Mouse (Mus musculus): ENCODE results near the gene Olfr112.
"Not testable (repeated sequence)": the region's sequence is repeated elsewhere in the genome, so short reads cannot be mapped to it uniquely, and the experiment has no call there.

The Olfr112 gene

DNA sequence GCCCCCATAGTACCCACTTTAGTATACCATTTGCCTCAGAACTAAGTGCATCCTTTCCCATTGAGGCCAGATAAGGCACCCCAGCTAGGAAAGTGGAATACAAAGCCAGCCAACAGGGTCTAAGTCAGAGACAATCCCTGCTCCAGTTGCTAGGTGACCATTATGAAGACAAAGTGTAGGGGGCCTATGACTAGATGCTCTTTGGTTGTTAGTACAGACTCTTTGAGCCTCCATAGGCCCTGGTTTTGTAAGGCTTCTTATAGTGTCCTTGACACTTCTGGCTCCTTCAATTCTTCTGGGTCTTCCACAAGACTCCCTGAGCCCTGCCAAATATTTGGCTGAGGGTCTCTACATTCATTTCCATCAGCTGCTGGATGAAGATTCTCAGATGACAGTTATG, at the start of gene Olfr112:
TSS of gene Olfr112 (minus strand) at position 101 of the 400 bp plus-strand sequence.
- no peak for DNase-seq (ENCODE audit: low spot score)

DNA sequence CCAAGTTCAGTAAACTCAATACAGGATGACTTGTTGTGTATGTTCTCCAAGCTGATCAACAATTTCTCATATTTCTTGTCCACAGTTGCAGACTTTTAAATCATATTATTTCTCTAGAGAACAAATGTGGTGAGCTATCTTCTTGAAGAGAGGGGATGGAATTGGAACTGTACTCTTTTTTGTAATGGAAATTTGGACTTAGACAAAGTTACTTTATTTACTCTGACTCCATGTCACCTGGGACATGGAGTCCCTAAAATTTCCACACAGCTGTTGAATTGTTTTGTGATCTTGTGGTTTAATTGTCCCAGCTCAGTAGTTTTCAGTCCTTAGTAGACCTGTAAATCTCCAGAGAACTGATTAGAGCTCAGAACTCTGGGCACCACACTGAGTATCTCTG, 23.4 kb upstream of the Olfr112 start, which contains the start of gene Olfr114:
TSS of gene Olfr114 (minus strand) at position 101 of the 400 bp plus-strand sequence.
- DNase-seq (ENCODE audit: low spot score) = no peak

DNA sequence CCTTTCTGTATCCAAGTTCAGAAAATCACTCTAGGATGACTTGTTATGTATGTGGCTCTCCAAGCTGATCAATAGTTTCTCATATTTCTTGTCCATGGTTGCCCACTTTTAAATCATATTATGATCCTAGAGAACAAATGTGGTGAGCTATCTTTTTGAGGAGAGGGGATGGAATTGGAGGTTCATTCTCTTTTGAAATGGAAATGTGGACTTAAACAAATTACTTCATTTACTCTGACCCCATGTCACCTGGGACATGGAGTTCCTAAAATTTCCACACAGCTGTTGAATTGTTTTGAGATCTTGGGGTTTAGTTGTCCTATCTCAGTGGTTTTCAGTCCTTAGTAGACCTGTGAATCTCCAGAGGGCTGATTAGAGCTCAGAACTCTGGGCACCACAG, 8.3 kb upstream of the Olfr112 start, which contains the start of gene Olfr113:
TSS of gene Olfr113 (minus strand) at position 101 of the 400 bp plus-strand sequence.
- DNase-seq (ENCODE audit: low spot score) = no peak

- no peak for DNase-seq (ENCODE audit: low spot score)
Observed at GRCm38 (mm10) chr17:37558913-37559615, 10.2 kb downstream of the Olfr112 start.

GRCm38 (mm10) chr17:37543800-37544435, 25.3 kb downstream of the Olfr112 start:
- no peak for DNase-seq (ENCODE audit: low spot score)

- DNase-seq (ENCODE audit: low spot score) = no peak
Observed at GRCm38 (mm10) chr17:37541454-37542119, 27.7 kb downstream of the Olfr112 start.

GRCm38 (mm10) chr17:37538416-37538815, 30.8 kb downstream of the Olfr112 start:
- not testable (repeated sequence) for DNase-seq (ENCODE audit: low spot score)

- no peak for DNase-seq (ENCODE audit: low spot score)
Observed at GRCm38 (mm10) chr17:37535173-37535572, 34.1 kb downstream of the Olfr112 start.

GRCm38 (mm10) chr17:37525427-37525826, 43.8 kb downstream of the Olfr112 start:
- DNase-seq (ENCODE audit: low spot score) = peak; percentile 11

DNA sequence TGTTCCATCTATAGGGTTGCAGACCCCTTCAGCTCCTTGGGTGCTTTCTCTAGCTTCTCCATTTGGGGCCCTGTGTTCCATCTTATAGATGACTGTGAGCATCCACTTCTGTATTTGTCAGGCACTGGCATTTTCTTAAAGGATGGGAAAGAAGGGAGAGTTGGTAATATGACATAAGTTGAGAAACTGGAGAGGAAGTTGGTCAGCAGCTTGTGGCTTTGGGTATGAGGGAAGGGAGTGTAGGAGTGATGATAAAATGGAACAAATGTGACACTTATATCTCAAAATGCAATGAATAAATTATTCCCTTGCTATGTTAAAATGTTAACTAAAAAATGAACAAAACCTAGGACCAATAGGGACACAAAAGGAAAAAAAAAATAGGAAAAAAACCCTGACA, 44.6 kb downstream of the Olfr112 start:
- DNase-seq (ENCODE audit: low spot score) = not testable (repeated sequence)
